Mouse (Mus musculus) embryonic facial prominence, embryonic 11.5 days (tissue): ENCODE data around the gene Dock9. TPM values are rescaled to one million over a fixed set of nuclear protein-coding genes. Genes with fewer than 3 reads are reported as not detected.
A peak's percentile ranks its signal among the peaks of the same experiment; 100 is the strongest.

ENCODE experiments used
- ATAC-seq: fragments of 200-750 bp; cut with Nextera tagmentation; replicated peaks from 2 replicates; pipeline ENCODE4 v1.8.0; 2017; ENCODE audit warnings: low read depth; ENCODE audit not compliant: insufficient number of reproducible peaks, low FRiP score, low TSS enrichment
- DNase-seq: peaks from one replicate; pipeline ENCODE4 v3.0.0-alpha.2; 2015; ENCODE audit warnings: low spot score
- H3K27ac ChIP-seq: fragments of 300-500 bp; sonication (generic); replicated peaks from 2 replicates; pipeline ENCODE4 v1.5.1; 2014; ENCODE audit warnings: mild to moderate bottlenecking, low read depth, low read length, control low read depth
- H3K27me3 ChIP-seq: fragments of 300-500 bp; sonication (generic); 2 replicates; pipeline ENCODE4 v1.6.1; 2014; ENCODE audit warnings: mild to moderate bottlenecking, low read length, moderate library complexity, mixed read lengths; ENCODE audit not compliant: control insufficient read depth, insufficient read depth
- H3K36me3 ChIP-seq: fragments of 300-500 bp; sonication (generic); replicated peaks from 2 replicates; pipeline ENCODE4 v1.6.1; 2014; ENCODE audit warnings: low read depth, mild to moderate bottlenecking, low read length, moderate library complexity, mixed read lengths; ENCODE audit not compliant: control insufficient read depth, insufficient read depth
- H3K4me1 ChIP-seq: fragments of 300-500 bp; sonication (generic); 2 replicates; pipeline ENCODE4 v1.6.1; 2014; ENCODE audit warnings: low read length, mixed read lengths; ENCODE audit not compliant: control insufficient read depth, insufficient read depth
- H3K4me2 ChIP-seq: fragments of 300-500 bp; sonication (generic); 2 replicates; pipeline ENCODE4 v1.6.1; 2014; ENCODE audit warnings: low read depth, mild to moderate bottlenecking, control low read depth, low read length, moderate library complexity
- H3K4me3 ChIP-seq: fragments of 300-500 bp; sonication (generic); 2 replicates; pipeline ENCODE4 v1.5.1; 2014; ENCODE audit warnings: low read depth, low read length, control low read depth
- H3K9ac ChIP-seq: fragments of 300-500 bp; sonication (generic); replicated peaks from 2 replicates; pipeline ENCODE4 v1.6.1; 2014; ENCODE audit warnings: mild to moderate bottlenecking, control low read depth, low read length
- H3K9me3 ChIP-seq: fragments of 300-500 bp; sonication (generic); replicated peaks from 2 replicates; pipeline ENCODE4 v1.6.1; 2016; ENCODE audit warnings: mild to moderate bottlenecking, low read length, inconsistent platforms, mixed read lengths; ENCODE audit not compliant: control insufficient read depth
- WGBS: fragments of 180-500 bp; shearing (Covaris S2); extraction: QIAGEN DNeasy Blood & Tissue Kit; methylation state at CpG from one replicate; pipeline ENCODE4 v1.1.7; 2014; 5-methylcytosine and 5-hydroxymethylcytosine counted together
- polyA plus RNA-seq: library from polyadenylated mRNA; unstranded; fragments of >200 nt; fragmentation: Nextera tagmentation; extraction: Ambion mirVana; gene quantifications from 2 replicates; pipeline ENCODE4 v1.2.1, GENCODE M21; 2014

Dock9 gene
- polyA plus RNA-seq, 1 experiment from 2014 or later = 4.9 TPM

DNA sequence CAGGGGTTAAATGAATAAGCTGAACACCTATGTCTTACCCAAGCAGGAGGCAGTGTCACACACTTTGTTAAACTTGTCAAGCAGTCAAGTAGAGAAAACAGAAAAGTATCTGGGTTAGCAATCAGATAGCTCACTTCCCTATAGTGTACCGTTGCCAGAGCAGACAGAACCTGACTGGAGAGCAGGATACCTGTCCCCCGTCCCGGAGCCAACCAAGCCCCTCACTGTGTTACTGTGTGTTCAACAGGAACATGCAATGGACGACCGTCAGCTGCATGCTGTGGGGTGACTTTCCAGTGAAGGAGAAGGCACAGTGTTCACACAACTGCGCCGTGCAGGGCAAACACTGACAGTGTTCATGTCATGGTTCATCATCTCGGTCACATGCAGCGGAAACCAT lies 205.3 kb downstream of the Dock9 start:
- 77% methylated on average over 9 of the region's 9 CpGs for WGBS
- ATAC-seq = no peak
- Histone ChIP-seq H3K4me1 (no peaks in the 10 kb centered on the region), H3K27me3 (no peaks in the 10 kb centered on the region), H3K9me3 (no peaks in the 10 kb centered on the region), H3K36me3 (no peaks in the 10 kb centered on the region), H3K9ac (no peak overlapping the region), H3K4me3 (no peak overlapping the region), H3K27ac (no peak overlapping the region), H3K4me2 (no peak overlapping the region)
- DNase-seq = no peak

DNA sequence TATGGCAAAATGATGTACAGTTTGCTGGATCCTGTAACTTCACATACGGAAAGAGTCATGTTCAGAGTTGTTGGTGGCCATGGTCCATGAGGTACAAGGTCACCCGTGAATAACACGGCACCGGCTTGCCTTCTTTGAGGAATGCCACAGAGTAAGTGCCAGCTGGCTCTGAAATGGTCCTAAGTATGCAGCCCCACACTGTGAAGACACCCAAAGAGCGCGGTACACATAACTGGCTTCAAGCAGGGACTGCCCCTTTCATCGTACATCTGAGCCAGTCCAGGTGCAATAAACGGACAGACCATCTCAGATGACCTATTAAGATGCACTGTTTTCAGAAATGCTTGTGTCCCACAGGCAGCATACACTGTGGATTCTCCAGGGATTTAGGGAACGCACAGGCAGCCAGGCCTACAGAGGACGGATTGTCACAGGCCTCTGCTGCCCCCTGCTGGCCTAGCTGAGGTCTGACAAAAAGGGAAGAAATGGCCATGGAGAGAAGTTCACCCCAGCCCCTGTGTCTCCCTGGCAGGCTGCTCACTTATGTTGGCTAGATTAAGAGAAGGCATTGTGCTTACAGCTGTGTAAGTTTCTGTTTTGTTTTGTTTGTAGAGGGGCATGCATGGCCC lies 208.4 kb downstream of the Dock9 start:
- peak; percentile 79 for DNase-seq
- Histone ChIP-seq H3K4me1 (no peaks in the 10 kb centered on the region), H3K9ac (no peak overlapping the region), H3K27ac (no peak overlapping the region), H3K4me3 (no peak overlapping the region), H3K9me3 (no peaks in the 10 kb centered on the region), H3K4me2 (no peak overlapping the region), H3K36me3 (no peaks in the 10 kb centered on the region), H3K27me3 (no peaks in the 10 kb centered on the region)
- ATAC-seq = peak; percentile 63
- 54% methylated on average over 10 of the region's 10 CpGs for WGBS

DNA sequence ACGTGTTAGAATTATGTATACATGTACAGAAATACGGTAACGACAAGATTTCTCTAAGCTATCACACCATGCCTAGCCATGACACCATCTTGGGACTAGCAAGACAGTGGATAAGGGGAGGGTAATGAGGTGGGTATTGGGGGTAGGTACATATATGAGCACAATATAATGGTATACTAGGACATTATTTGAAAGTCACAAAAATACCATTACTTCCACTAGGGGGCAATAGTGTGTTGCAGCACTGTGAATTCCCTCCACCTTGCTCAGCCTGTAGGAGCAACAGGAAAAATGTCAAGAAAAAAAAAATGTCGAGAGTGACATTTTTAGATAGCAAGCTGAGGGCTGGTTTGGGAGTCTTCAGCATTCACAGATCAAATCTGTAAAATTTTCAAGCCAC lies 209.2 kb downstream of the Dock9 start:
- 71% methylated on average over 4 of the region's 4 CpGs for WGBS
- Histone ChIP-seq H3K9ac (no peak overlapping the region), H3K36me3 (no peaks in the 10 kb centered on the region), H3K9me3 (no peaks in the 10 kb centered on the region), H3K4me1 (no peaks in the 10 kb centered on the region), H3K4me3 (no peak overlapping the region), H3K27ac (no peak overlapping the region), H3K4me2 (no peak overlapping the region), H3K27me3 (no peaks in the 10 kb centered on the region)
- ATAC-seq (no peak), DNase-seq (peak; percentile 81)

DNA sequence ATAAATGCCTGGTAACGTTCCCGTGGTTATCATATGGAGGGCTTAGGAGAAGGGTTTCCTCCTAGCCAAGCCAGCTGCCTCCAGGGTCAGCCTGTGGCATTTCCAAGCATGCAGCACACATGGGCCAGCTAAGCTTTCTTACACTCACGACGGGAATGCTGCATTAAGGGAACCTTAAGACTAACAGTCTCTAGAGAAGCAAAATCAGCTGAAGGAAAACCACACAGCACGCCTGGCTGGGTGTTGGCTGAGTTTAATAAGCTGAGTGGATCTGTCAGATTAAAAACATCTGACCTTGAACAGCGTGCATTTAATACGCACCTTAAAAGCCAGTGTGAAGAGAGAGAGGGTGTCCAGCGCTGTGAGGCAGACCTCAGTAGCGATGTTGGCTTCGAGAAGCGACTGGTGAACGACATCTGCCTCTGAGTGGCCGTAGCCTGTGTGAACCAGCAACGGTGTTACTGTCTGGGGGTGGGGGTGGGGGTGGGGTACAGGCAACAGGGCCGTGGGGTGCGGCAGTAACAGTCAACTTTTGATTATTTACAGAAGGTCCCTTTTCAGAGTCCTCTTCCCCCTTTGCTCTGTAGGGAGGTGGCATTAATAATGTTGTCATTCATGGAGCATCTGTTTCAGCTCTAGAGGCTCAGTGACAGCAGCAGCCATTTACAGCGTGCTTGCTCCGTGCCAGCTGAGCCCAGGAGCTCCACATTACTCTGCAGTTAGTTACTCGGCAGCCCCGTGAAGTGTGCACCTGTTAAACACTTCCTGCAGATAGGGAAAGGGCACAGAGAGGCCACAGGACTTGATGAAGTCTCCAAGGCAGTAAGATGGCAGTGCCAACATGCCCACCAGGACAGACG lies 211.5 kb downstream of the Dock9 start:
- no peak overlapping the region for H3K4me2 ChIP-seq
- no peak for DNase-seq
- H3K9me3 ChIP-seq = no peaks in the 10 kb centered on the region
- H3K27me3 ChIP-seq = no peaks in the 10 kb centered on the region
- H3K9ac ChIP-seq = no peak overlapping the region
- no peak for ATAC-seq
- 44% methylated on average over 21 of the region's 21 CpGs for WGBS
- no peak overlapping the region for H3K4me3 ChIP-seq
- H3K36me3 ChIP-seq = no peaks in the 10 kb centered on the region
- H3K4me1 ChIP-seq = no peaks in the 10 kb centered on the region
- H3K27ac ChIP-seq = no peak overlapping the region

DNA sequence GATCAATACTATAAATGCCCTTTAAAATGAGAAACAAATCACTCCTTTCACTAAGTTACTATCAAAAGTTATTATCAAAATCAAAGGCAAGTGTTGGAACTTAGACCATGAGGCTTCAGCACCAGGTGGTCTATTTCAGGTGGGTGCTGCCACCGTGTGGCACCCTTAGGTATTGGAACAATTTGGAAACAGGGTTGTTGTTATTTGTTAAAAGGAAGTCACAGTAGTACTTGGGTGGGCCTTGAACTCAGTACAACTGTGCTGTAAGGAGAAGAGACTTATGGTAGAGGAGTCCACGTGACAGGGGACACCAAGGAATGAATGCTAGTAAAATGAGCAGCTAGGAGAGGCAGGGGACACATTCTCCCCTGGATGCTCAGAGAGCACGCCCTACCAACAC lies 218.6 kb downstream of the Dock9 start:
- H3K36me3 ChIP-seq = no peaks in the 10 kb centered on the region
- H3K27ac ChIP-seq = no peak overlapping the region
- no peak overlapping the region for H3K4me3 ChIP-seq
- H3K4me2 ChIP-seq = no peak overlapping the region
- 38% methylated on average over 3 of the region's 3 CpGs for WGBS
- no peak overlapping the region for H3K9ac ChIP-seq
- ATAC-seq (no peak), DNase-seq (peak; percentile 74)
- H3K4me1 ChIP-seq = no peaks in the 10 kb centered on the region
- no peaks in the 10 kb centered on the region for H3K9me3 ChIP-seq
- no peaks in the 10 kb centered on the region for H3K27me3 ChIP-seq

DNA sequence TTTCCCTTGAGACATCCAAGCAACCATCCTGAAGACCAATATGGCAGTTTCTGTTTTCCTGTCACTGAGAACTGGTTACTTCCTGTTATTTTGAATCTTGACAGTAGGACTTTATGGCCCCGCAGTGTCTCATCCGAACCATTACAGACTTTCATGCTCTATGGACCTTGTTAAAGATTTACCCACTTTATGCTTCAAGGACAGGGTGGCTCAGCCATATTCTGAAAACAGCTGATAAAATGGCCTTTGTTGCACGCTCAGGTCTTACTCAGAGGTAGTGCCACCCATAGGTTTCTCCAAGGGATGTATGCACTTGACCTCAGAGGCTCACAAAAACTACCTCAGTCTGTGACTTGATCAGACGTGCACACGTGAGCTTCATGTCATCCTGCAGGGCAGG lies 224.2 kb downstream of the Dock9 start:
- Histone ChIP-seq H3K4me3 (no peak overlapping the region), H3K36me3 (no peaks in the 10 kb centered on the region), H3K27ac (no peak overlapping the region), H3K9ac (no peak overlapping the region), H3K4me1 (no peaks in the 10 kb centered on the region), H3K4me2 (no peak overlapping the region), H3K9me3 (no peaks in the 10 kb centered on the region), H3K27me3 (no peaks in the 10 kb centered on the region)
- WGBS = 85% methylated on average over 5 of the region's 5 CpGs
- ATAC-seq (no peak), DNase-seq (no peak)

DNA sequence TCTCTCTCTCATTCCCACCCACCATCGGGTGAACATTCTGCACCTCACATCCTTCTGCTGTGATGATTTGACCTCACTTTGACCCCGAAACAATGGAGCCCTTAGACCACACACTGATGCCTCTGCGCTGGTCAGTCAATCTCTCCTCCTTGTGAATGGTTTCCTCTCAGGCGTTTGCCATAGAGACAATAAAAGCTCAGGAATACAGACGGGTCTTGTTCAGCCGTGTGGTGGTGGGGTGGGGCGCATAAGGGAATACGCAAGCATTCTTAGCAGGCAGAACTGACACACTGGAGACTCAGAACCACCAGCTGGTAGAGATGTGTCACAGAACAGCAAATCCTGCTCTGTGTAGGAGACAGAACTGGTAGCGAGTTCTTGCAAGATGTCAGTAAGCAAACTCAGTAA lies 230.8 kb downstream of the Dock9 start:
- Histone ChIP-seq H3K27ac (no peak overlapping the region), H3K4me2 (no peak overlapping the region), H3K4me1 (peaks cover 3% of the 10 kb centered on the region; the same call in 1 of the 2 replicates), H3K9me3 (no peaks in the 10 kb centered on the region), H3K9ac (no peak overlapping the region), H3K36me3 (no peaks in the 10 kb centered on the region), H3K4me3 (no peak overlapping the region), H3K27me3 (no peaks in the 10 kb centered on the region)
- DNase-seq (peak; percentile 57), ATAC-seq (peak; percentile 71)
- 18% methylated on average over 9 of the region's 9 CpGs for WGBS

DNA sequence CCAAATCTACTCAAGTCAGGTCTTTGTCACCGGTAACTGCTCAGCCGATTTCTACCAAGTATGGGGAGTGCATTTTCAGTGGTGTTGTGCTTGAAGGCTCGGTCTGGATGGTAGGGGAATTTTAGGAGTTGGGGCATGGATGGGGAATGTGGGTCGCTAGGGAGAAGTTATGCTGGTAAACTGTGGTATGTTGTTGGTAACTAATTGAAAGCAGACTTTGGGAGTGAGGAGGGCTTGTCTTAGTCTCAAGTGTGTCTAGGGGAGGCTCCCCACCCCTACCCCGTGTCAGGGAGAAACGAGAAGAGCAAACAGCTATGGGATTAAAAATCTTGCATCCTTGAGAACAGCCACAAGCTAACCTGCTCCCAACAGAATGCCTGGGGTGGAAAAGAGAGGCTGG lies 231.7 kb downstream of the Dock9 start:
- Histone ChIP-seq H3K4me1 (peaks cover 3% of the 10 kb centered on the region; the same call in 1 of the 2 replicates), H3K9me3 (no peaks in the 10 kb centered on the region), H3K27ac (no peak overlapping the region), H3K27me3 (no peaks in the 10 kb centered on the region), H3K4me2 (no peak overlapping the region), H3K9ac (peak overlapping the region; percentile 11; the same call in 1 of the 2 replicates), H3K4me3 (no peak overlapping the region), H3K36me3 (no peaks in the 10 kb centered on the region)
- ATAC-seq (no peak; the same call in 1 of the 2 replicates), DNase-seq (peak; percentile 51)
- 20% methylated on average over 6 of the region's 6 CpGs for WGBS
